Mouse (Mus musculus): ENCODE measurements around the gene Nos3.

GRCm38 (mm10) chr5:24424004-24424781 lies 59.6 kb downstream of the Nos3 start:
- 0 out of 2 replicates have a peak, but pooled peaks have one; percentile 20 for TF ChIP-seq POLR2A (IDR thresholded peaks at IDR 0.05; ENCODE audit: borderline replicate concordance, control insufficient read depth, low read depth, low read length)
- no peak for TF ChIP-seq CTCF (IDR thresholded peaks at IDR 0.05; ENCODE audit: control insufficient read depth, insufficient read depth, low read length)
